Mouse (Mus musculus) limb, embryonic 14.5 days (tissue): ENCODE results near the gene Lim2. TPM values are rescaled to one million over a fixed set of nuclear protein-coding genes. Genes with fewer than 3 reads are reported as not detected.

Experiments used
- ATAC-seq: fragments of 200-750 bp; cut with Nextera tagmentation; 2 replicates; pipeline ENCODE4 v1.8.0; 2017; ENCODE audit warnings: low read depth, moderate number of reproducible peaks, moderate TSS enrichment; ENCODE audit not compliant: low FRiP score
- DNase-seq: peaks from one replicate; pipeline ENCODE4 v3.0.0-alpha.2; 2015; ENCODE audit warnings: low spot score
- H3K27ac ChIP-seq: fragments of 300-500 bp; sonication (generic); replicated peaks from 2 replicates; pipeline ENCODE4 v1.5.1; 2014; ENCODE audit warnings: low read depth, mild to moderate bottlenecking, low read length, moderate library complexity, mixed read lengths
- H3K27me3 ChIP-seq: fragments of 300-500 bp; sonication (generic); 2 replicates; pipeline ENCODE4 v1.6.1; 2014; ENCODE audit warnings: low read length, mixed read lengths; ENCODE audit not compliant: control insufficient read depth, insufficient read depth
- H3K36me3 ChIP-seq: fragments of 300-500 bp; sonication (generic); 2 replicates; pipeline ENCODE4 v1.6.1; 2014; ENCODE audit warnings: mild to moderate bottlenecking, low read length, moderate library complexity, mixed read lengths; ENCODE audit not compliant: control insufficient read depth, insufficient read depth
- H3K4me1 ChIP-seq: fragments of 300-500 bp; sonication (generic); 2 replicates; pipeline ENCODE4 v1.6.1; 2014; ENCODE audit warnings: antibody characterized with exemption, low read length, mixed read lengths; ENCODE audit not compliant: control insufficient read depth, insufficient read depth
- H3K4me2 ChIP-seq: fragments of 300-500 bp; sonication (generic); replicated peaks from 2 replicates; pipeline ENCODE4 v1.6.1; 2014; ENCODE audit warnings: low read depth, mild to moderate bottlenecking, low read length, moderate library complexity; ENCODE audit not compliant: severe bottlenecking
- H3K4me3 ChIP-seq: fragments of 300-500 bp; sonication (generic); replicated peaks from 2 replicates; pipeline ENCODE4 v1.5.1; 2014; ENCODE audit warnings: low read length
- H3K9ac ChIP-seq: fragments of 300-500 bp; sonication (generic); 2 replicates; pipeline ENCODE4 v1.6.1; 2014; ENCODE audit warnings: mild to moderate bottlenecking, low read depth, low read length, moderate library complexity; ENCODE audit not compliant: severe bottlenecking
- H3K9me3 ChIP-seq: fragments of 300-500 bp; sonication (generic); 2 replicates; pipeline ENCODE4 v1.6.1; 2016; ENCODE audit warnings: low read length; ENCODE audit not compliant: control insufficient read depth
- POLR2A ChIP-seq: fragments of 200-500 bp; IDR thresholded peaks from 2 replicates; pipeline ENCODE4 v1.8.0; 2012; ENCODE audit warnings: inconsistent platforms, mild to moderate bottlenecking, moderate library complexity, borderline replicate concordance; ENCODE audit not compliant: insufficient read depth, insufficient read length; ENCODE audit errors: extremely low read depth
- WGBS: fragments of 180-500 bp; shearing (Covaris S2); extraction: QIAGEN DNeasy Blood & Tissue Kit; methylation state at CpG from one replicate; pipeline ENCODE4 v1.1.7; 2014; 5-methylcytosine and 5-hydroxymethylcytosine counted together
- polyA plus RNA-seq, 2 experiments: library from polyadenylated mRNA; depleted of rRNA in 1 of 2; stranded (reverse) in 1 of 2; unstranded in 1 of 2; fragments of >200 nt; fragmentation: Nextera tagmentation in 1 of 2; extraction: Ambion mirVana in 1 of 2; gene quantifications; 2 replicates each; pipeline versions ENCODE4 v1.2.1 to v1.2.3; 2012 to 2014

The Lim2 gene
- polyA plus RNA-seq, 2 experiments = not detected

- ATAC-seq (peak; percentile 87), DNase-seq (peak; percentile 61)
- Histone ChIP-seq H3K4me1 (peaks cover 22% of the 10 kb centered on the region), H3K27me3 (no peaks in the 10 kb centered on the region), H3K4me3 (peak overlapping the region; percentile 46), H3K9ac (peak overlapping the region; percentile 65), H3K27ac (peak overlapping the region; percentile 93), H3K9me3 (no peaks in the 10 kb centered on the region), H3K4me2 (peak overlapping the region; percentile 75), H3K36me3 (no peaks in the 10 kb centered on the region)
- peak; percentile 43; the same call in 1 of the 2 replicates for TF ChIP-seq POLR2A
- under 1% methylated on average over 36 of the region's 36 CpGs for WGBS
Observed at GRCm38 (mm10) chr7:43443126-43443916, 15.9 kb downstream of the Lim2 start.

- peak within 1 kb of the TSS; percentile 93 for H3K27ac ChIP-seq
- H3K4me3 ChIP-seq = peak within 1 kb of the TSS; percentile 46
- under 1% methylated on average over 27 of the region's 27 CpGs for WGBS
- no peak for TF ChIP-seq POLR2A
- H3K27me3 ChIP-seq = no peaks in the 10 kb centered on the region
- ATAC-seq (peak; percentile 98), DNase-seq (peak; percentile 94)
- peak within 1 kb of the TSS; percentile 65 for H3K9ac ChIP-seq
- no peaks in the 10 kb centered on the region for H3K9me3 ChIP-seq
- H3K36me3 ChIP-seq = no peaks in the 10 kb centered on the region
- peaks cover 22% of the 10 kb centered on the region for H3K4me1 ChIP-seq
- H3K4me2 ChIP-seq = peak within 1 kb of the TSS; percentile 84
Observed at GRCm38 (mm10) chr7:43443917-43444293, 16.4 kb downstream of the Lim2 start, which contains the start of the genes Etfb and Gm45233. Gene Etfb (plus strand): TSS chr7:43444083. Gene Gm45233 (plus strand): TSS chr7:43444128.

DNA sequence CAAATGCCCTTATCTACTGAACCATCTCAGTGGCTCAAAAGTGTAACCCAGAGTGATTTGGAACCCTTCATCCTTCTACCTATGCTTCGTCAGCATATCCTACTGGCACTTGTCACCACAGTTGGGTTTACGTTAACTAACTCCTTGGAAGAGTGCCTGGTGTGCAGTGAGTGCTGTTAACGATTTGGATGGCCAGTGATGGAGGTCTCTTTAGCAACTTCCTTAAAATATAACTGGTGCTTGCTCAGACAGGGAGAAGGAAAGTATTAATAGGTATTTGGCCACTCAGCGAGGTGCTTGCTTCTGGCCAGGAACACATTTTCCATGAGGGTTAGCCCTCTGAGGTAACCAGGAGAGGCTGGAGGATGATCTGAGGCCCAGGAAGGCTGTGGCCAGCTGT is 20.3 kb downstream of the Lim2 start:
- ATAC-seq = no peak

DNA sequence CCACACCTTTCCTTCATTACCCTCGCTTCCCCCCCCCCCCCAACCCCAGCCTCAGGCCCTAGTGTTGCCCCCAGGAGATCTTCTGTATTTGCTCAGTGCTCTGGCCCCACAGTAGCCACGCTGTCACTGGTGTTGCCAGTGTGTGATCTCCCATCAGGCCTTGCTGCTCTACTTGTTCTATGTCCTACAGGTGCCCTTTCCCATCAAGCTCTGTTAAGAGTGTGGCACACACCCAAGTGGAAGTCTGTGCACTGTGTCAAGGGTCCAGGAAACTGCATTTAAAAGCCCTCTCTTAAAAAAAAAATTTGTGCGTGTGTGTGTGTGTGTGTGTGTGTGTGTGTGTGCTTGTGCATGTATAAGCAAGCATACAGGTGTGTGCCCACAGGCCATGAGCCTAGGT is 20.8 kb downstream of the Lim2 start:
- TF ChIP-seq POLR2A = no peak
- 86% methylated on average over 3 of the region's 3 CpGs for WGBS

More for the DNA sequence above, 20.3 kb downstream of the Lim2 start:
- Histone ChIP-seq H3K27me3 (no peaks in the 10 kb centered on the region), H3K4me2 (no peak overlapping the region), H3K9ac (no peak overlapping the region), H3K9me3 (no peaks in the 10 kb centered on the region), H3K36me3 (0 out of 2 replicates have a peak, but pooled peaks cover 7% of the 10 kb centered on the region), H3K4me3 (no peak overlapping the region), H3K27ac (no peak overlapping the region), H3K4me1 (peaks cover 16% of the 10 kb centered on the region)
- 88% methylated on average over 4 of the region's 4 CpGs for WGBS
- no peak for DNase-seq
- TF ChIP-seq POLR2A = no peak

GRCm38 (mm10) chr7:43449811-43450210 is 22.3 kb downstream of the Lim2 start:
- H3K4me3 ChIP-seq = no peak overlapping the region
- H3K4me1 ChIP-seq = peaks cover 6% of the 10 kb centered on the region; the same call in 1 of the 2 replicates
- no peak overlapping the region for H3K4me2 ChIP-seq
- no peak overlapping the region for H3K27ac ChIP-seq
- H3K9ac ChIP-seq = no peak overlapping the region
- DNase-seq (no peak), ATAC-seq (no peak)
- peaks cover 24% of the 10 kb centered on the region for H3K36me3 ChIP-seq
- WGBS = 94% methylated on average over 2 of the region's 2 CpGs
- H3K27me3 ChIP-seq = no peaks in the 10 kb centered on the region
- H3K9me3 ChIP-seq = no peaks in the 10 kb centered on the region
- TF ChIP-seq POLR2A = no peak

More for the DNA sequence above, 20.8 kb downstream of the Lim2 start:
- DNase-seq = no peak
- Histone ChIP-seq H3K9ac (no peak overlapping the region), H3K27ac (no peak overlapping the region), H3K4me3 (no peak overlapping the region), H3K4me2 (no peak overlapping the region), H3K36me3 (peaks cover 11% of the 10 kb centered on the region), H3K27me3 (no peaks in the 10 kb centered on the region), H3K9me3 (no peaks in the 10 kb centered on the region), H3K4me1 (peaks cover 12% of the 10 kb centered on the region)
- ATAC-seq = no peak
